Comparison of ENCODE assay signal across 28 mouse cellular contexts in genomic region chr5:139330766-139331165, GRCm38 (mm10). TPM values are rescaled to one million over a fixed set of nuclear protein-coding genes. Genes with fewer than 3 reads are reported as not detected.
DNase-seq lines count a peak whose midpoint lies in the region; ATAC-seq and TF ChIP-seq lines count a peak whose summit lies in the region.
"Had no signal": no experiment of that assay in that cellular context is flagged by ENCODE, and none has a peak within 500 bp of the region (broad histone marks: within the 10 kb centered on the region; RNA-seq: fewer than 3 reads in every experiment).

No protein-coding gene starts in this region.

- H3K4me1 ChIP-seq in midbrain, embryonic 11.5 days (ENCODE audit: control insufficient read depth, insufficient read depth, low read length) = no peaks in the 10 kb centered on the region
- no peaks in the 10 kb centered on the region for H3K4me1 ChIP-seq in midbrain, embryonic 14.5 days (ENCODE audit: control insufficient read depth, insufficient read depth, low read length)
- H3K4me1 ChIP-seq in small intestine, adult 2 months (ENCODE audit: control insufficient read depth, insufficient read depth, insufficient read length, low read length) = peaks cover 26% of the 10 kb centered on the region

- no peak for TF ChIP-seq CTCF in gastrocnemius, adult 2 months (IDR thresholded peaks at IDR 0.05)
- TF ChIP-seq CTCF in small intestine, adult 2 months (IDR thresholded peaks at IDR 0.05; ENCODE audit: extremely low read depth, insufficient read length, insufficient replicate concordance, low read depth, low read length) = no peak

- no peaks in the 10 kb centered on the region for H3K36me3 ChIP-seq in midbrain, embryonic 11.5 days (ENCODE audit: control insufficient read depth, insufficient read depth, low read length)
- peaks cover 12% of the 10 kb centered on the region for H3K36me3 ChIP-seq in midbrain, embryonic 14.5 days (ENCODE audit: control insufficient read depth, insufficient read depth, low read length)
- no peaks in the 10 kb centered on the region for H3K36me3 ChIP-seq in small intestine, adult 2 months (ENCODE audit: control insufficient read depth, insufficient read depth, low read length)
- H3K36me3 ChIP-seq: heart, embryonic 15.5 days had no signal

- TF ChIP-seq POLR2A in small intestine, adult 2 months (IDR thresholded peaks at IDR 0.05; ENCODE audit: low read depth, low read length) = no peak

- no peak overlapping the region for H3K9ac ChIP-seq in midbrain, embryonic 11.5 days (ENCODE audit: low read length)
- H3K9ac ChIP-seq in midbrain, embryonic 14.5 days (replicated peaks; ENCODE audit: low read length) = no peak overlapping the region
- H3K9ac ChIP-seq: embryonic facial prominence, embryonic 15.5 days; heart, embryonic 15.5 days; hindbrain, embryonic 13.5 days had no signal

- ATAC-seq in midbrain, embryonic 11.5 days (ENCODE audit: low FRiP score) = no peak
- ATAC-seq in midbrain, embryonic 14.5 days (ENCODE audit: low FRiP score, low TSS enrichment) = no peak
- ATAC-seq in granulocyte monocyte progenitor cell, adult 5-6 weeks (replicated peaks; ENCODE audit: poor library complexity, severe bottlenecking) = no peak
- ATAC-seq: forebrain, embryonic 14.5 days; hindbrain, postnatal 0 days had no signal

- DNase-seq in gastrocnemius, adult 2 months = no peak
- DNase-seq in gastrocnemius, postnatal 14 days = no peak
- DNase-seq in midbrain, embryonic 11.5 days (ENCODE audit: low spot score, missing footprints) = peak; percentile 44
- DNase-seq in midbrain, embryonic 14.5 days = no peak
- DNase-seq in brain, adult 2 months (ENCODE audit: low read depth, low spot score) = peak; percentile 68
- no peak for DNase-seq in urinary bladder, postnatal 25 days (ENCODE audit: low spot score)
- DNase-seq: adrenal gland, adult 2 months; adrenal gland, postnatal 25 days; cerebellum, adult 18-20 months; cerebellum, postnatal 10 days; embryo, embryonic 11 days; gastrocnemius, postnatal 36 days; heart, adult 18-20 months; heart, postnatal 14 days had no signal

- WGBS in midbrain, embryonic 11.5 days = 70% methylated on average over 7 of the region's 7 CpGs
- 79% methylated on average over 7 of the region's 7 CpGs for WGBS in midbrain, embryonic 14.5 days
- 73% methylated on average over 7 of the region's 7 CpGs for WGBS in small intestine, adult 2 months

- peak overlapping the region; percentile 56 for H3K27ac ChIP-seq in gastrocnemius, adult 2 months
- H3K27ac ChIP-seq in midbrain, embryonic 11.5 days (ENCODE audit: low read depth, low read length) = no peak overlapping the region
- no peak overlapping the region for H3K27ac ChIP-seq in midbrain, embryonic 14.5 days (replicated peaks; ENCODE audit: low read depth, low read length)
- peak overlapping the region; percentile 47 for H3K27ac ChIP-seq in small intestine, adult 2 months (ENCODE audit: insufficient read depth, low read depth, low read length)
- H3K27ac ChIP-seq: embryonic facial prominence, embryonic 15.5 days; forebrain, embryonic 10.5 days; heart, embryonic 15.5 days; hindbrain, embryonic 13.5 days; hindbrain, postnatal 0 days had no signal

- no peak overlapping the region for H3K4me2 ChIP-seq in midbrain, embryonic 11.5 days
- no peak overlapping the region for H3K4me2 ChIP-seq in midbrain, embryonic 14.5 days (ENCODE audit: low read length)
- H3K4me2 ChIP-seq: embryonic facial prominence, embryonic 15.5 days; heart, embryonic 11.5 days; heart, embryonic 15.5 days; hindbrain, embryonic 13.5 days had no signal

- H3K9me3 ChIP-seq in midbrain, embryonic 11.5 days (ENCODE audit: control insufficient read depth, low read length) = no peaks in the 10 kb centered on the region
- no peaks in the 10 kb centered on the region for H3K9me3 ChIP-seq in midbrain, embryonic 14.5 days (ENCODE audit: control insufficient read depth, low read length)
- H3K9me3 ChIP-seq: embryonic facial prominence, embryonic 15.5 days; forebrain, embryonic 10.5 days; heart, embryonic 15.5 days; hindbrain, embryonic 13.5 days had no signal

- peaks cover 7% of the 10 kb centered on the region for H3K27me3 ChIP-seq in midbrain, embryonic 11.5 days (ENCODE audit: control insufficient read depth, insufficient read depth, low read length)
- peaks cover 10% of the 10 kb centered on the region for H3K27me3 ChIP-seq in midbrain, embryonic 14.5 days (ENCODE audit: control insufficient read depth, insufficient read depth, low read length)
- no peaks in the 10 kb centered on the region for H3K27me3 ChIP-seq in small intestine, adult 2 months (ENCODE audit: control insufficient read depth, insufficient read depth, low read length)

- no peak overlapping the region for H3K4me3 ChIP-seq in gastrocnemius, adult 2 months
- H3K4me3 ChIP-seq in midbrain, embryonic 11.5 days (ENCODE audit: low read depth, low read length) = no peak overlapping the region
- H3K4me3 ChIP-seq in midbrain, embryonic 14.5 days (replicated peaks; ENCODE audit: low read depth, low read length) = no peak overlapping the region
- H3K4me3 ChIP-seq in small intestine, adult 2 months (ENCODE audit: low read depth, low read length) = no peak overlapping the region
- H3K4me3 ChIP-seq: embryonic facial prominence, embryonic 15.5 days; erythroblast, embryonic 14.5 days; forebrain, embryonic 10.5 days; heart, embryonic 15.5 days; hindbrain, embryonic 13.5 days had no signal

- intact Hi-C loops in gastrocnemius, adult 2 months (cut with DNase I) = loop anchor here (1.0 kb wide), 1 partner anchor 25 kb away; no protein-coding TSS in a partner anchor
- intact Hi-C loops in gastrocnemius, postnatal 14 days (cut with DNase I; ENCODE audit: low total_unique reads) = no loop called here

RNA-seq across cellular contexts. Expression of gene Adap1, which starts 5.3 kb away (rescaled TPM):
- 1 to 10 TPM in 1 of 2 experiments, under 1 TPM in 1; 0.89 to 1.0 TPM for total RNA-seq in gastrocnemius, adult 2 months (2021)
- total RNA-seq in gastrocnemius, postnatal 14 days (2021) = 1 to 10 TPM in 1 of 2 experiments, under 1 TPM in 1; 0.78 to 2.0 TPM
- 2.4 TPM in 2 replicates for polyA plus RNA-seq in midbrain, embryonic 11.5 days (2014; fragmentation: Nextera tagmentation; extraction: Ambion mirVana)
- 38.6 and 64.0 TPM in 2 replicates for polyA plus RNA-seq in midbrain, embryonic 14.5 days (2014; fragmentation: Nextera tagmentation; extraction: Ambion mirVana)
- polyA plus RNA-seq in small intestine, adult 2 months (2012; rRNA removed) = 57.8 and 234 TPM in 2 replicates
- total RNA-seq in granulocyte monocyte progenitor cell, adult 5-6 weeks (2014; fragmentation: Nextera tagmentation) = 46.5 and 63.5 TPM in 2 replicates
- total RNA-seq in granulocyte monocyte progenitor cell, adult 5-6 weeks (2017) = 39.4 and 53.9 TPM in 2 replicates

RNA-seq across cellular contexts. Expression of gene Cox19, which starts 20.5 kb away (rescaled TPM):
- 10 to 100 TPM; 48.7 to 69.6 TPM for total RNA-seq in gastrocnemius, adult 2 months (2021)
- 10 to 100 TPM; 58.6 to 79.3 TPM for total RNA-seq in gastrocnemius, postnatal 14 days (2021)
- polyA plus RNA-seq in midbrain, embryonic 11.5 days (2014; fragmentation: Nextera tagmentation; extraction: Ambion mirVana) = 124 and 133 TPM in 2 replicates
- polyA plus RNA-seq in midbrain, embryonic 14.5 days (2014; fragmentation: Nextera tagmentation; extraction: Ambion mirVana) = 129 and 130 TPM in 2 replicates
- polyA plus RNA-seq in small intestine, adult 2 months (2012; rRNA removed) = 58.8 and 104 TPM in 2 replicates
- 29.2 and 60.1 TPM in 2 replicates for total RNA-seq in granulocyte monocyte progenitor cell, adult 5-6 weeks (2014; fragmentation: Nextera tagmentation)
- total RNA-seq in granulocyte monocyte progenitor cell, adult 5-6 weeks (2017) = 31.4 and 35.9 TPM in 2 replicates

RNA-seq across cellular contexts. Expression of gene Cyp2w1, which starts 21.7 kb away (rescaled TPM):
- not detected for total RNA-seq in gastrocnemius, adult 2 months (2021)
- total RNA-seq in gastrocnemius, postnatal 14 days (2021) = not detected
- polyA plus RNA-seq in midbrain, embryonic 11.5 days (2014; fragmentation: Nextera tagmentation; extraction: Ambion mirVana) = not detected in 2 replicates
- polyA plus RNA-seq in midbrain, embryonic 14.5 days (2014; fragmentation: Nextera tagmentation; extraction: Ambion mirVana) = not detected in 2 replicates
- 0.32 and 2.0 TPM in 2 replicates for polyA plus RNA-seq in small intestine, adult 2 months (2012; rRNA removed)
- not detected in 2 replicates for total RNA-seq in granulocyte monocyte progenitor cell, adult 5-6 weeks (2014; fragmentation: Nextera tagmentation)
- total RNA-seq in granulocyte monocyte progenitor cell, adult 5-6 weeks (2017) = not detected in 2 replicates
- total RNA-seq: adrenal gland, adult 2 months; adrenal gland, postnatal 25 days; ES-E14; gastrocnemius, adult 18-20 months; gastrocnemius, postnatal 36 days; heart, adult 18-20 months; heart, postnatal 14 days; hematopoietic stem cell, adult 5-6 weeks; hindbrain, postnatal 0 days had no signal
- polyA plus RNA-seq: adrenal gland, adult 2 months; forebrain, embryonic 10.5 days; forebrain, embryonic 14.5 days; frontal cortex, adult 2 months; heart, embryonic 11.5 days; heart, embryonic 15.5 days; hindbrain, embryonic 13.5 days; hindbrain, postnatal 0 days had no signal

RNA-seq across cellular contexts. Expression of gene Gpr146, which starts 46.7 kb away (rescaled TPM):
- total RNA-seq in gastrocnemius, adult 2 months (2021) = 10 to 100 TPM; 26.5 to 41.2 TPM
- 10 to 100 TPM; 17.2 to 26.0 TPM for total RNA-seq in gastrocnemius, postnatal 14 days (2021)
- polyA plus RNA-seq in midbrain, embryonic 11.5 days (2014; fragmentation: Nextera tagmentation; extraction: Ambion mirVana) = 1.5 and 2.7 TPM in 2 replicates
- polyA plus RNA-seq in midbrain, embryonic 14.5 days (2014; fragmentation: Nextera tagmentation; extraction: Ambion mirVana) = 1.2 and 1.8 TPM in 2 replicates
- polyA plus RNA-seq in small intestine, adult 2 months (2012; rRNA removed) = 4.0 and 6.8 TPM in 2 replicates
- 5.0 and 7.3 TPM in 2 replicates for total RNA-seq in granulocyte monocyte progenitor cell, adult 5-6 weeks (2014; fragmentation: Nextera tagmentation)
- total RNA-seq in granulocyte monocyte progenitor cell, adult 5-6 weeks (2017) = 4.0 and 5.4 TPM in 2 replicates

Comparison
In these comparisons a context has a peak if more than half of its experiments do, and no peak if none do; other contexts are left out.
1. DNase-seq: peak in midbrain, embryonic 11.5 days (single experiment) and brain, adult 2 months (single experiment); none in gastrocnemius, adult 2 months (single experiment), gastrocnemius, postnatal 14 days (single experiment), midbrain, embryonic 14.5 days (single experiment) and urinary bladder, postnatal 25 days (single experiment).
2. H3K27ac ChIP-seq: peak in gastrocnemius, adult 2 months (single experiment) and small intestine, adult 2 months (single experiment); none in midbrain, embryonic 11.5 days (single experiment) and midbrain, embryonic 14.5 days (single experiment).
3. RNA of gene Adap1, which starts 5.3 kb away (total RNA-seq): 39.4 to 63.5 TPM in granulocyte monocyte progenitor cell, adult 5-6 weeks; 0.78 to 2.0 TPM in gastrocnemius, postnatal 14 days and 0.89 to 1.0 TPM in gastrocnemius, adult 2 months; every median in the first group is over 10 times any median in the second.